Mouse (Mus musculus) midbrain, embryonic 12.5 days (tissue): Measurements from ENCODE around the gene Ell. TPM values are rescaled to one million over a fixed set of nuclear protein-coding genes. Genes with fewer than 3 reads are reported as not detected.
A peak's percentile ranks its signal among the peaks of the same experiment; 100 is the strongest.
"Not testable (repeated sequence)": the region's sequence is repeated elsewhere in the genome, so short reads cannot be mapped to it uniquely, and the experiment has no call there.

ENCODE experiments used
- ATAC-seq: fragments of 200-750 bp; cut with Nextera tagmentation; 2 replicates; pipeline ENCODE4 v1.8.0; 2017; ENCODE audit warnings: low read depth, moderate TSS enrichment, moderate library complexity; ENCODE audit not compliant: low FRiP score
- H3K27ac ChIP-seq: fragments of 300-500 bp; sonication (generic); replicated peaks from 2 replicates; pipeline ENCODE4 v1.5.1; 2016; ENCODE audit warnings: mild to moderate bottlenecking
- H3K27me3 ChIP-seq: fragments of 300-500 bp; sonication (generic); 2 replicates; pipeline ENCODE4 v1.6.1; 2016; ENCODE audit warnings: mild to moderate bottlenecking
- H3K36me3 ChIP-seq: fragments of 300-500 bp; sonication (generic); 2 replicates; pipeline ENCODE4 v1.6.1; 2016
- H3K4me1 ChIP-seq: fragments of 300-500 bp; sonication (generic); 2 replicates; pipeline ENCODE4 v1.6.1; 2016
- H3K4me2 ChIP-seq: fragments of 300-500 bp; sonication (generic); replicated peaks from 2 replicates; pipeline ENCODE4 v1.6.1; 2016; ENCODE audit warnings: mild to moderate bottlenecking, moderate library complexity
- H3K4me3 ChIP-seq: fragments of 300-500 bp; sonication (generic); 2 replicates; pipeline ENCODE4 v1.5.1; 2016; ENCODE audit warnings: mild to moderate bottlenecking
- H3K9ac ChIP-seq: fragments of 300-500 bp; sonication (generic); replicated peaks from 2 replicates; pipeline ENCODE4 v1.6.1; 2016; ENCODE audit warnings: mild to moderate bottlenecking, moderate library complexity
- H3K9me3 ChIP-seq: fragments of 300-500 bp; sonication (generic); 2 replicates; pipeline ENCODE4 v1.6.1; 2016; ENCODE audit warnings: mild to moderate bottlenecking
- WGBS: fragments of 180-500 bp; shearing (Covaris S2); methylation state at CpG from one replicate; pipeline ENCODE4 v1.1.7; 2016; 5-methylcytosine and 5-hydroxymethylcytosine counted together
- polyA plus RNA-seq: library from polyadenylated mRNA; unstranded; fragments of >200 nt; fragmentation: Nextera tagmentation; extraction: Ambion mirVana; gene quantifications from 2 replicates; pipeline ENCODE4 v1.2.1, GENCODE M21; 2016

The Ell gene
- polyA plus RNA-seq, 1 experiment from 2014 or later, result 18.7 TPM

- peak; percentile 83 for ATAC-seq
- peaks cover 31% of the 10 kb centered on the region for H3K4me1 ChIP-seq
- H3K4me3 ChIP-seq, result peak within 1 kb of the TSS; percentile 97
- peaks cover 48% of the 10 kb centered on the region for H3K36me3 ChIP-seq
- H3K9ac ChIP-seq, result peak within 1 kb of the TSS; percentile 98
- WGBS, result 1% methylated on average over 74 of the region's 74 CpGs
- H3K4me2 ChIP-seq, result peak within 1 kb of the TSS; percentile 99
- H3K27me3 ChIP-seq, result no peaks in the 10 kb centered on the region
- H3K27ac ChIP-seq, result peak within 1 kb of the TSS; percentile 95
- no peaks in the 10 kb centered on the region for H3K9me3 ChIP-seq
Measured at GRCm38 (mm10) chr8:70510228-70510915, 28.9 kb upstream of the Ell start, which contains the start of gene Uba52. Gene Uba52 (minus strand): TSS chr8:70510801.

GRCm38 (mm10) chr8:70511174-70511573 lies 28.1 kb upstream of the Ell start:
- peak overlapping the region; percentile 98 for H3K9ac ChIP-seq
- H3K9me3 ChIP-seq, ATAC-seq, H3K27me3 ChIP-seq: not testable (repeated sequence)
- H3K4me1 ChIP-seq, result peaks cover 24% of the 10 kb centered on the region
- peak overlapping the region; percentile 99 for H3K4me2 ChIP-seq
- WGBS, result 89% methylated on average over 6 of the region's 6 CpGs
- H3K36me3 ChIP-seq, result peaks cover 51% of the 10 kb centered on the region
- peak overlapping the region; percentile 97 for H3K4me3 ChIP-seq
- peak overlapping the region; percentile 95 for H3K27ac ChIP-seq

GRCm38 (mm10) chr8:70511770-70512169 lies 27.5 kb upstream of the Ell start:
- peak overlapping the region; percentile 99; the same call in 1 of the 2 replicates for H3K4me2 ChIP-seq
- peaks cover 56% of the 10 kb centered on the region for H3K36me3 ChIP-seq
- H3K9me3 ChIP-seq, result no peaks in the 10 kb centered on the region
- peaks cover 22% of the 10 kb centered on the region for H3K4me1 ChIP-seq
- no peak overlapping the region for H3K9ac ChIP-seq
- no peak for ATAC-seq
- H3K4me3 ChIP-seq, result no peak overlapping the region
- no peak overlapping the region for H3K27ac ChIP-seq
- WGBS, result 91% methylated on average over 2 of the region's 2 CpGs
- H3K27me3 ChIP-seq, result no peaks in the 10 kb centered on the region

DNA sequence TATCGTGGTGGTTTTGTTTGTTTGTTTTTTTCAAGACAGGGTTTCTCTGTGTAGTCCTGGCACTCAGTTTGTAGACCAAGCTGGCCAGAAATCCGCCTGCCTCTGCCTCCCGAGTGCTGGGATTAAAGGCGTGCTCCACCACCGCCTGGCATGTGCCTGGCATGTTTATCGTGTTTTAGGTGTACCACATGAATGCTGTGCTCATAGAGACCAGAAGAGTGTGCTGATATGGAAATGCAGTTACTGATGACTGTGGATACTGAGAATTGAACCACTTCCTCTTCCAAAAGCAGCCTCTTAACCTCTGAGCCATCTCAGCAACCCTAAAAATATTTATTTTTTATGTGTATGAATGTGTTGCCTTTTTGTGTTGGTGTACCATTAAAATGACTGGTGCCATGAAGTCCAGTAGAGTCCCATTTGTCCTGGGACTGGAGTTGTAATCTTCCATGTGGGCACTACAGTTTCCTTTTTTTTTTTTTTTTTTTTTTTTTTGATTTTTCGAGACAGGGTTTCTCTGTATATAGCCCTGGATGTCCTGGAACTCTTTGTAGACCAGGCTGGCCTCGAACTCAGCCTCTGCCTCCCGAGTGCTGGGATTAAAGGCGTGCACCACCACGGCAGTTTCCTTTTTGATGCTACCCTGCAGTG lies 26.9 kb upstream of the Ell start:
- Histone ChIP-seq H3K4me1 (peaks cover 19% of the 10 kb centered on the region), H3K4me3 (no peak overlapping the region), H3K36me3 (peaks cover 50% of the 10 kb centered on the region), H3K4me2 (no peak overlapping the region), H3K9me3 (no peaks in the 10 kb centered on the region), H3K27me3 (no peaks in the 10 kb centered on the region), H3K27ac (no peak overlapping the region), H3K9ac (no peak overlapping the region)
- no peak for ATAC-seq
- WGBS, result 95% methylated on average over 11 of the region's 11 CpGs

DNA sequence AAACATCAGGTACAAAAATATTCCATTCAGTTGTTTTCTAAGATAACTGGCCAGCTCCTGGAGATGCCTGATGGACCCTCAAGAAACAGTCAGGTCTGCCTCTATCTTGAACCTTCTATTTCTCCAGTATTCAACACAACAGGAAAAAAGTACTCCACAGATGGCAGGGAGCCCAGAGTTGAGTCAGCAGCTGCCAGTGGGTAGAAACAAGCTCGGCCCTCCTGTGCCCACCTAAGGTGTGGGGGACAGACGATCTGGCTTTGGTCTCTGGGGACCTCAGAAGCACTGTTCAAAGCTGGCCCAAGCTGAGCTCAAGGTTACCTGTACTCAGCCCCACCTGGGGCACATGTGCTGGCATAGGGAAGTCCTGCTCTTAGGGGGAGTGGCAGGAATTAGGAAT lies 25.8 kb upstream of the Ell start:
- H3K27ac ChIP-seq, result no peak overlapping the region
- no peaks in the 10 kb centered on the region for H3K27me3 ChIP-seq
- peaks cover 18% of the 10 kb centered on the region for H3K4me1 ChIP-seq
- no peaks in the 10 kb centered on the region for H3K9me3 ChIP-seq
- ATAC-seq, result no peak
- H3K4me3 ChIP-seq, result no peak overlapping the region
- H3K36me3 ChIP-seq, result peaks cover 45% of the 10 kb centered on the region
- no peak overlapping the region for H3K4me2 ChIP-seq
- H3K9ac ChIP-seq, result no peak overlapping the region
- WGBS, result 83% methylated on average over 2 of the region's 2 CpGs

- H3K27me3 ChIP-seq, result no peaks in the 10 kb centered on the region
- no peaks in the 10 kb centered on the region for H3K9me3 ChIP-seq
- 66% methylated on average over 10 of the region's 10 CpGs for WGBS
- no peak overlapping the region for H3K4me3 ChIP-seq
- ATAC-seq, result no peak
- H3K27ac ChIP-seq, result no peak overlapping the region
- peaks cover 40% of the 10 kb centered on the region for H3K36me3 ChIP-seq
- H3K4me1 ChIP-seq, result peaks cover 9% of the 10 kb centered on the region
- H3K4me2 ChIP-seq, result no peak overlapping the region
- H3K9ac ChIP-seq, result no peak overlapping the region
Measured at GRCm38 (mm10) chr8:70517940-70518643, 21.2 kb upstream of the Ell start.

DNA sequence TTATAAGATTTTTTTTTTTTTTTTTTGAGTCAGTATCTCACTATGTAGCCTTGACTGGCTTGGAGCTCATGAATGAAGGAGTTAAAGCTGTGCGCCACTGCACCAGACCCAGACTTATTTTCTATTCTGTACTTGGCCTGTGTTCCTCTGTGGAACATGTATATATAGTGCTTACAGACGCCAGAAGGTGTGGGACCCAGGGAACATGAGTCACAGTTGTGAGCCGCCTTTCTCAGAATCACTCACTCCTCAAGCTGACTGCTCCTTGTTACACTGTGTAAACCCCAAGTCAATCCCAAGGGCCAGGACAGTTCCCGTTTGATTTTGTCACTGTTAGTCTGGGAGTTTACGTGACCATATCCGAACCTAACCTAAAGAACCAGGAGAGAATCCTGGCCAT lies 20.2 kb upstream of the Ell start:
- H3K9ac ChIP-seq, result no peak overlapping the region
- no peak for ATAC-seq
- peaks cover 33% of the 10 kb centered on the region for H3K36me3 ChIP-seq
- peaks cover 12% of the 10 kb centered on the region for H3K4me1 ChIP-seq
- H3K27me3 ChIP-seq, result no peaks in the 10 kb centered on the region
- no peaks in the 10 kb centered on the region for H3K9me3 ChIP-seq
- no peak overlapping the region for H3K27ac ChIP-seq
- no peak overlapping the region for H3K4me3 ChIP-seq
- 94% methylated on average over 6 of the region's 6 CpGs for WGBS
- H3K4me2 ChIP-seq, result no peak overlapping the region

DNA sequence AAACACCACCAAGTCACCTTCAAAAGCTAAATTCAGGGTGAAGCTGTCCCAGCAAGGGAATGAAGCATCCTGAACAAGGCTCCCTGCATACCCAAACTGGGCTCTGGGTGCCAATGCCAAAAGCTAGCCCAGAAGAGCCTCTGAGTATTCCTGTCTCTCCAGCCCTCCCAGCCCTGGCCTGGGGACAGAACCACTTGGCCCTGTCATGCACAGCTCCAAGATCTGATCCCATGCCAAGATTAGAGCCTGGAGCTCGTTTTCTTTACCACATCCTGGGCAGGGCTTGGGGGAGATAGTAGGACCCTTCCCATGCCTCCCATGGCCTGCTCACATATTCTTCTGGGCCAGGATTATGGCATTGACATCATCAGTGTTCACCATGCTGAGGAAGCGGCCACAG lies 19.7 kb upstream of the Ell start:
- ATAC-seq, result no peak

DNA sequence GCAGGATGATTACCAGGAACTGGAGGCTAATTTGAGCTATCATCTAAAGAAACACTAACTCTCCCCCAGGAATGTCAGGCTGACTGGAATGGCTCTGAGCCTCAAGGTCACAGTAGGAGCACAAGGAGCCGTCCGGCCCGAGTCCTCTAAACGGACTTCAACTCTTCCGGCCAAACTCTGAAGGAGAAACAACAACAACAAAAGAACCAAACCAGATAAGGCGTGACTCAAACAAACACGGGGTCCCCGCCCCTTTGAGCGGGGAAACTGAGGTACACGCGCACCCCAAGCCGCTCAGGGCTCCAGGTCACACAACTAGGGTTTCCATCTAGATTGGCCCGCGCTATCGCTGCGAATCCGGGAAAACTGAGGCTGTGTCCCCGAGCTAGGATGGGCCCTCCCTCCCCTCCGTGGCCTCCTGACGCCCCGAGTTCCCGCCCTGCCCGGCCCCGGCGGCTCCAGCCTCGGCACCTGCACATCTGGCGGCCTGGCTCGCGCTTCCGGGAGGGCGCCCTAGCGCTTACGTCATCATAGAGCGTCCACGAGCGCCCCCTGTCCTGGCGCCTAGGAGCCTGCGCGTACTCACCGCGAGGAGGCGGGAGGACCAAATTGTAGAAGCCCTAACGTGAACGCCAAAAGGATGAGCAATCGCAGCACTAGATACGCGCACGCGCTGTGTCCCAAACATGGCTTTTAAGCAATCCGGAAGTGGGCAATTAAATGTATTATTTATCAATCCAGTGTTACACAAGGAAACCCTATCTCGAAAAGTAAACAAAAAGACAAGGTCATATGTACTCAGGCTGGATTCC lies 16.5 kb upstream of the Ell start:
- no peaks in the 10 kb centered on the region for H3K27me3 ChIP-seq
- peak overlapping the region; percentile 67 for H3K4me2 ChIP-seq
- H3K9me3 ChIP-seq, result no peaks in the 10 kb centered on the region
- peaks cover 21% of the 10 kb centered on the region for H3K4me1 ChIP-seq
- ATAC-seq, result peak; percentile 83
- peak overlapping the region; percentile 83 for H3K27ac ChIP-seq
- H3K4me3 ChIP-seq, result peak overlapping the region; percentile 78
- peak overlapping the region; percentile 87 for H3K9ac ChIP-seq
- WGBS, result under 1% methylated on average over 51 of the region's 51 CpGs
- peaks cover 18% of the 10 kb centered on the region for H3K36me3 ChIP-seq

More for the DNA sequence above, 19.7 kb upstream of the Ell start:
- Histone ChIP-seq H3K36me3 (peaks cover 29% of the 10 kb centered on the region), H3K9me3 (no peaks in the 10 kb centered on the region), H3K4me2 (no peak overlapping the region), H3K4me1 (peaks cover 12% of the 10 kb centered on the region), H3K27me3 (no peaks in the 10 kb centered on the region), H3K4me3 (no peak overlapping the region), H3K9ac (no peak overlapping the region), H3K27ac (no peak overlapping the region)
- 76% methylated on average over 2 of the region's 2 CpGs for WGBS

DNA sequence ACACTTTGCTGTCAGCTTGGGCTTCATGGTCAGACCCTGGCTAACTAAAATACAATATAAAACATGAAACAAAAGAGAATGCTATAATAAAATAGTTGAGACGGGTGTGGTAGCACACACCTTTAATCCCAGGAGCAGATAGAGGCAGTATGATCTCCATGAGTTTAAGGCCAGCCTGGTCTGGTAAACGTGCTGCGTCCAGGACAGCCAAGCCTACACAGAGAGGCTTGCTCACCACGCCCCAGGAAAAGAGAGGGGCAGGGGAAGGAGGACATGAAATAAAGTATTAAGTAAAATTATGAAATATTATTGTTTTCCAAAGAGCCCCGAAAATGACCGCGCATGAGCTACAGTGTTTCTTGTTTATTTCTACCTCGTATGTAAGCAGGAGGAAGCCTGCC lies 12.1 kb upstream of the Ell start:
- Histone ChIP-seq H3K27me3 (no peaks in the 10 kb centered on the region), H3K4me1 (peaks cover 31% of the 10 kb centered on the region), H3K36me3 (peaks cover 27% of the 10 kb centered on the region), H3K4me2 (peak overlapping the region; percentile 65), H3K9me3 (no peaks in the 10 kb centered on the region), H3K4me3 (peak overlapping the region; percentile 84), H3K27ac (peak overlapping the region; percentile 91; the same call in 1 of the 2 replicates), H3K9ac (peak overlapping the region; percentile 93)
- no peak for ATAC-seq
- 5% methylated on average over 8 of the region's 8 CpGs for WGBS

- peak within 1 kb of the TSS; percentile 91 for H3K27ac ChIP-seq
- under 1% methylated on average over 41 of the region's 61 CpGs for WGBS
- peak within 1 kb of the TSS; percentile 84 for H3K4me3 ChIP-seq
- no peaks in the 10 kb centered on the region for H3K27me3 ChIP-seq
- H3K4me1 ChIP-seq, result peaks cover 27% of the 10 kb centered on the region
- H3K9me3 ChIP-seq, result no peaks in the 10 kb centered on the region
- ATAC-seq, result peak; percentile 94
- H3K36me3 ChIP-seq, result peaks cover 32% of the 10 kb centered on the region
- peak within 1 kb of the TSS; percentile 65 for H3K4me2 ChIP-seq
- H3K9ac ChIP-seq, result peak within 1 kb of the TSS; percentile 93
Measured at GRCm38 (mm10) chr8:70527512-70528181, 11.6 kb upstream of the Ell start, which contains the start of the genes Fkbp8 and Kxd1. Gene Fkbp8 (plus strand): TSS chr8:70527724. Gene Kxd1 (minus strand): TSS chr8:70527956.
